Mouse (Mus musculus) forebrain, embryonic 16.5 days (tissue): ENCODE results near the gene Impg2. TPM values are rescaled to one million over a fixed set of nuclear protein-coding genes. Genes with fewer than 3 reads are reported as not detected.

ENCODE experiments used
- ATAC-seq: fragments of 200-750 bp; cut with Nextera tagmentation; 2 replicates; pipeline ENCODE4 v1.8.0; 2017; ENCODE audit warnings: mild to moderate bottlenecking, moderate library complexity
- H3K27ac ChIP-seq: fragments of 300-500 bp; sonication (generic); 2 replicates; pipeline ENCODE4 v1.5.1; 2014; ENCODE audit warnings: low read length, control low read depth
- H3K27me3 ChIP-seq: fragments of 300-500 bp; sonication (generic); replicated peaks from 2 replicates; pipeline ENCODE4 v1.6.1; 2014; ENCODE audit warnings: low read length; ENCODE audit not compliant: control insufficient read depth, insufficient read depth
- H3K36me3 ChIP-seq: fragments of 300-500 bp; sonication (generic); 2 replicates; pipeline ENCODE4 v1.6.1; 2014; ENCODE audit not compliant: control insufficient read depth, insufficient read depth
- H3K4me1 ChIP-seq: fragments of 300-500 bp; sonication (generic); replicated peaks from 2 replicates; pipeline ENCODE4 v1.6.1; 2014; ENCODE audit warnings: low read length; ENCODE audit not compliant: control insufficient read depth, insufficient read depth
- H3K4me2 ChIP-seq: fragments of 300-500 bp; sonication (generic); 2 replicates; pipeline ENCODE4 v1.6.1; 2014; ENCODE audit warnings: mild to moderate bottlenecking, low read length, control low read depth
- H3K4me3 ChIP-seq: fragments of 300-500 bp; sonication (generic); replicated peaks from 2 replicates; pipeline ENCODE4 v1.5.1; 2014; ENCODE audit warnings: mild to moderate bottlenecking, low read length, control low read depth
- H3K9ac ChIP-seq: fragments of 300-500 bp; sonication (generic); replicated peaks from 2 replicates; pipeline ENCODE4 v1.6.1; 2014; ENCODE audit warnings: low read depth, low read length, control low read depth
- H3K9me3 ChIP-seq: fragments of 300-500 bp; sonication (generic); 2 replicates; pipeline ENCODE4 v1.6.1; 2016; ENCODE audit warnings: low read length; ENCODE audit not compliant: control insufficient read depth
- WGBS: fragments of 180-500 bp; shearing (Covaris S2); extraction: QIAGEN DNeasy Blood & Tissue Kit; methylation state at CpG from one replicate; pipeline ENCODE4 v1.1.7; 2014; 5-methylcytosine and 5-hydroxymethylcytosine counted together
- polyA plus RNA-seq: library from polyadenylated mRNA; unstranded; fragments of >200 nt; fragmentation: Nextera tagmentation; extraction: Ambion mirVana; gene quantifications from 2 replicates; pipeline ENCODE4 v1.2.1, GENCODE M21; 2015

Impg2 gene
- polyA plus RNA-seq, 1 experiment from 2014 or later: 0.23 TPM

DNA sequence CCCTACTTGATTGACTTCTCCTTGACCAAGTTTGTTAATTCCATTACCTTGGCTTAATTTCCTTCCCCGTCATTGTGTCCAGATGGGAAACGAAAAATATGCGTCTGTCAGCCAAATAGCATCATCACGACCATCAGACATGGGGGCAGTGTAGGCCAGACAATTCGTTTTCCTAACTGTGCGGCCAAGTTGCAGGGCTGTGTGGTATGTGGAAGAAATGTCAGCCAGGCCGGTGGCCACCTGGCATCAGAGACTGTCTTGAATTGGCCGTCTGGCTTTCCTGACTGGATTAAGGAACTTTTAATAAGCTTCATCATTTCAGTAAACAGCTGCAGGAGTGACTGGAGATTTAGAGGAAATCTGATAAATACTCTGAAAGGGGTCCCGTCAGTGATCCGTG lies 28.6 kb downstream of the Impg2 start:
- no peak overlapping the region for H3K4me3 ChIP-seq
- H3K4me1 ChIP-seq: no peaks in the 10 kb centered on the region
- no peaks in the 10 kb centered on the region for H3K36me3 ChIP-seq
- H3K4me2 ChIP-seq: no peak overlapping the region
- no peak overlapping the region for H3K9ac ChIP-seq
- 85% methylated on average over 10 of the region's 10 CpGs for WGBS
- H3K27ac ChIP-seq: no peak overlapping the region
- H3K27me3 ChIP-seq: no peaks in the 10 kb centered on the region
- H3K9me3 ChIP-seq: no peaks in the 10 kb centered on the region
- ATAC-seq: no peak

DNA sequence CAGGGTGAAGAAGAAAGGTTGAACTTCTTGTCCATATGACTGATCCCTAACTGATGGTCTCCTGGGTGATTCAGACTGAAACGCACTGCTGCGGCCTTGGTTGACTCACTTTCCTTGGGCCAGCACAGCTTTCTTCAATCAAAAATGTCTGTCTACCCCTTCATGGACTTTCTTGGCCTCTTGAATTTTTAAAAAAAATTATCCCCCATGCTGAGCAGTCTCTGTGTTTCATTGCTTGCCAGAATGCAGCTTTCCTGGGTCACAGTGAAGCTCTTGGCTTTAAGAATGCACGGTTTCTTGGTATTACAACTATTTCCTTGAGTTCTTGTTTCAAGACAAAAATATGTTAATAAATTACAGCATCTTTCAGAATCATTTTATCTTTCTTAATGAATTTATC lies 41.9 kb downstream of the Impg2 start:
- Histone ChIP-seq H3K9me3 (no peaks in the 10 kb centered on the region), H3K36me3 (no peaks in the 10 kb centered on the region), H3K4me3 (no peak overlapping the region), H3K4me2 (no peak overlapping the region), H3K27me3 (no peaks in the 10 kb centered on the region), H3K4me1 (no peaks in the 10 kb centered on the region), H3K27ac (no peak overlapping the region), H3K9ac (no peak overlapping the region)
- 97% methylated on average over 3 of the region's 3 CpGs for WGBS
- ATAC-seq: no peak

DNA sequence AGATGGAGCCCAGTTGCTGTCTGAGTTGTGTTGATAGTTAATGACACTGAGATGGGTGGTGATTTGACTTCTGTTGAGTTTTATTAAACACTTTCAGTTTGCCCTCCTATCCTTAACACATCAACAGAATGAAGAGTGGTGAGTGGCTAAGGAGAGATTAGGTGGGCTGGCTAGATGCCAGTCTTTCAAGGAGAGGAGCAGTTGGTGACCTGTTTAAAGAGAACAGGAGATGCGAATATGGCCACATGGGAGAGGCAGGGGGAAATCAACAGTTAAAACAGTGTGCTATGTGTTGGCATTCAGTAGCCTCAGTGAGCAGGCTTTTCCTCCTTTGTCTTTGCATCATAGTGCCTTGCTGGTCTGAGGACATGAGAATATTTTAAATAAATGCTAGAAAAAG lies 69.8 kb downstream of the Impg2 start:
- Histone ChIP-seq H3K27ac (no peak overlapping the region), H3K4me2 (no peak overlapping the region), H3K4me3 (no peak overlapping the region), H3K9me3 (no peaks in the 10 kb centered on the region), H3K9ac (no peak overlapping the region), H3K4me1 (no peaks in the 10 kb centered on the region), H3K27me3 (no peaks in the 10 kb centered on the region), H3K36me3 (no peaks in the 10 kb centered on the region)
- 71% methylated on average over 1 of the region's 1 CpGs for WGBS
- ATAC-seq: no peak

DNA sequence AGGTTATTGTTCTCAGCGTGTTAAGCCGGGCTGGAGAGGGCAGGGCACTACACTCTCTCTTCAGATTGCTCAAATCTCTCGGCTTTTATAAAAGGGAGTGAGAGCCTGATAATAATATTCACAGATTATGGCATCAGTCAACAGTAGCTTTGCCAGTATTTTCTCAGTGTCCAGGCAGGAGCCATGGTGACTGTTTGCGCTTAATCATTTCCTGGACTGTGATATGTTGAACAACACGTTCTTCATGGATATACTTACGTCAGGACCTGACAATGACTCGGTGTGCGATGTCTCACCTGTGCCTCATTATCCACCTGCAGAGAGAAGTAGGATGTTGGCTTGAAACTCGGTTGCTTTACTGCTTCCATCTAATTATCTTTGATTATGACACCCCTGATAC lies 74.9 kb downstream of the Impg2 start:
- no peak overlapping the region for H3K9ac ChIP-seq
- 82% methylated on average over 9 of the region's 9 CpGs for WGBS

DNA sequence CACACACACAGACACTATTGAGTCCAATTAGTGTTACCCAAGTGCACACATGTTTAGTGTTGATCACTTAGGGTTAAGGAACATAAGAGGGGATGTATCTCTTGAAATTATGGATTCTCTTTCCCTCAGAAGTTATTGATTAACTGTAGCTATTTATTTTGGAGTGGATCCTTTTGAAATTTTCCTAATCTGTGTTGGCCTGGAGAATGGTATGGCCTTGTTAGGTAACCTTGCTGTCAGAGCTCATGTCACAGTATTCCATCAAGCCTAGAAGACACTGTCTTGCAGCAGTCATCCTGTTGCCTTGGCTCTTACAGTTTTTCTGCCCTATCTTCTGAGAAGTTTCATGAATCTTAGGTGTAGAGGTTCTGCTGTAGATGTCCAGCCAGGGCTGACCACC lies 75.6 kb downstream of the Impg2 start:
- Histone ChIP-seq H3K36me3 (no peaks in the 10 kb centered on the region), H3K27ac (no peak overlapping the region), H3K9me3 (no peaks in the 10 kb centered on the region), H3K27me3 (no peaks in the 10 kb centered on the region), H3K4me2 (no peak overlapping the region), H3K4me1 (no peaks in the 10 kb centered on the region), H3K9ac (no peak overlapping the region), H3K4me3 (no peak overlapping the region)
- no peak for ATAC-seq

More for the DNA sequence above, 74.9 kb downstream of the Impg2 start:
- Histone ChIP-seq H3K27me3 (no peaks in the 10 kb centered on the region), H3K27ac (no peak overlapping the region), H3K9me3 (no peaks in the 10 kb centered on the region), H3K4me1 (no peaks in the 10 kb centered on the region), H3K4me2 (no peak overlapping the region), H3K4me3 (no peak overlapping the region), H3K36me3 (no peaks in the 10 kb centered on the region)
- no peak for ATAC-seq

DNA sequence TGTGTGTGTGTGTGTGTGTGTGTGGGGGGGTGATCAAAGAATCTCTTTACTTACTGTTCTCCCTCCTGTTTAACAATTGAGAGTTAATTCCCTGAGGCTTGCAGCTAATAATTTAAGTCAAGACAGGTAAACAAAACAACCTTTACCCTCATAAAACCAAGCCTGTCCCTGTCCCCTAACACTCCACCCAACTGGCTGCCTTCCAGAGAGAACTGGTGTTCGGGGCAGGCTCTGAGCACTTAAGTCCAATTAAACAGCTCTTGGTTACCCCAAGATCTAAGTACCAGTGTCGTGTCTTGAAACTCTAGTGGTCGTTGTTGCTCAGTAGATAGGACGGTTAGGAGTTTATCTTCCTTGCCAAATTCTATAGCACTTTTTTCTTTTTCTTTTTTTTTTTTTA lies 77.2 kb downstream of the Impg2 start:
- Histone ChIP-seq H3K4me1 (no peaks in the 10 kb centered on the region), H3K9ac (no peak overlapping the region), H3K4me2 (no peak overlapping the region), H3K27ac (no peak overlapping the region), H3K9me3 (no peaks in the 10 kb centered on the region), H3K4me3 (no peak overlapping the region), H3K36me3 (no peaks in the 10 kb centered on the region), H3K27me3 (no peaks in the 10 kb centered on the region)
- ATAC-seq: no peak
- WGBS: 81% methylated on average over 4 of the region's 4 CpGs

DNA sequence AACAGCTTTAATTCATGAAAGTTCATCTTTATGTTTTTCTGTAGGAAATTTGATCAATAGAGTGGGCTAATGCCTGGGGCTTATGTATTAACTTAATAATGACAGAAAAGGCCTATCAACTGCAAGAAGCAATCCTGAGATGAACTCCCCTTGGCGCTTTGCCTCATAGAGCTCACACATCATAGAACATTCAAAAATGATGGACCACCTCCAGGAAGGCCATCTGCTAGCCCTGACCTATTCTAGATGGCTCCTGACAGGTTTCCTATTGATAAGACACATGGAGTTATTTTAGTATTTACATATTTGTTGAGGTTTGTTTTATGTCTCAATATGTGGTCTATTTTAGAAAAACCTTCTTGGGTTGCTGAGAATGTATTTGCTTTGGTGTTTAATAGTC lies 79.2 kb downstream of the Impg2 start:
- ATAC-seq: no peak
- H3K27me3 ChIP-seq: no peaks in the 10 kb centered on the region
- H3K4me1 ChIP-seq: no peaks in the 10 kb centered on the region
- no peaks in the 10 kb centered on the region for H3K36me3 ChIP-seq
- 91% methylated on average over 1 of the region's 1 CpGs for WGBS
- no peak overlapping the region for H3K4me3 ChIP-seq
- no peak overlapping the region for H3K27ac ChIP-seq
- no peak overlapping the region for H3K4me2 ChIP-seq
- H3K9ac ChIP-seq: no peak overlapping the region
- no peaks in the 10 kb centered on the region for H3K9me3 ChIP-seq

DNA sequence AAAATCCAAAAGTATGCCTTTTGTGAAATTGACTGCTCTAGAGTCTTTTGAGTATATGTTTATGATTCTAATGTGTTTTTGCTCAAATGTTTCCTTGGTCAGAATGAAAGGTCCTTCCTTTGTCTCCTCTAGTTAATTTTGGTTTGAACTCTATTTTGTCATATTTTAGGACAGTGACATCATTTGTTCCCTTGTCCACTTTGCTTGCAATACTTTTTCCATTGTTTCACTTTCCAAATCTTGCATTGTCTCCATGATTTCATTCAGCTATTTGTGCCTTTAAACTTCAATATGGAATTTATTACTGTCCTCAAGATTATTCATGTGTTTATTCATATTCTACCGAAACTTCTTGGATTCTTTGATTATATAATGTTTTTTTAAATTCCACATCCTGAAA lies 79.8 kb downstream of the Impg2 start:
- ATAC-seq: no peak
- Histone ChIP-seq H3K27me3 (no peaks in the 10 kb centered on the region), H3K9ac (no peak overlapping the region), H3K4me3 (no peak overlapping the region), H3K27ac (no peak overlapping the region), H3K4me1 (no peaks in the 10 kb centered on the region), H3K9me3 (no peaks in the 10 kb centered on the region), H3K4me2 (no peak overlapping the region), H3K36me3 (no peaks in the 10 kb centered on the region)
- 92% methylated on average over 1 of the region's 1 CpGs for WGBS

DNA sequence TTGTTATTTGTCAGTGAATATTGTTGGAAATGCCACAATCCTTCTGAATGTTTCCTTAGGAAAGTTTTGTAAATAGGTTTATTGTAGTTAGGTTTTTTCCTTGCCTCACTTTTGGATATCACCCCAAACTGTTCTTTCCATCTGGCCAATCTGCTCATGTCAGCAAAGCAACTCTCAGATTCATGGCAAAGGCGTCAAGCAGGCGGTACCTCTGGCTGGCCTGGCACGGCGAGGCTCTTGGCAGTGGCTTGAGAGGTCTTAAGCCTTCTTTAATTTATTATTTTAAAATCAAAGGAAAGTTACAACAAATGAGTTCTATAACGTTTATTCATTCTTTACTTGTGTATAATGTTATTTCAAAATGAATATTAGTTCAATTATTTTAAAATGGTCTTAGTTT lies 82.0 kb downstream of the Impg2 start:
- H3K27ac ChIP-seq: no peak overlapping the region
- H3K4me3 ChIP-seq: no peak overlapping the region
- 58% methylated on average over 5 of the region's 5 CpGs for WGBS

DNA sequence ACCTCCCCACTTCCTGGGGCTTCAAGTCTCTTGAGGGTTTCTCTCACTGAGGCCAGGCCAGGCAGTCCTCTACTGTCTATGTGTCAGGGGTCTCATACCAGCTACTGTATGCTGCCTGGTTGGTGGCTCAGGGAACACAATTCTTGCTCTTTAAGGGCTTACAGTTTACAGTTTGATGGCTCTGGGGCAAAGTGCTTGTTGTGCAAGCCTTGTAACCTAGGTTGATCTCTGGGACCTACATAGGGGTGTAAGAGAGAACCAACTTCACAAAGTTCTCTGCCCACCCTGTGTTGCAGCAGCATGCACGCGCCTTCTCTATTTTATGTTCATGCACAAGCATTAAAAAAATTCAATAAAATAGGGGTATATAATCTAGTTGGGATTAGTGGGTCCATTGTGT lies 82.9 kb downstream of the Impg2 start:
- Histone ChIP-seq H3K4me3 (no peak overlapping the region), H3K27ac (no peak overlapping the region), H3K9me3 (no peaks in the 10 kb centered on the region), H3K36me3 (no peaks in the 10 kb centered on the region), H3K4me1 (no peaks in the 10 kb centered on the region), H3K4me2 (no peak overlapping the region), H3K9ac (no peak overlapping the region), H3K27me3 (no peaks in the 10 kb centered on the region)
- ATAC-seq: no peak
- 97% methylated on average over 2 of the region's 2 CpGs for WGBS

More for the DNA sequence above, 82.0 kb downstream of the Impg2 start:
- no peaks in the 10 kb centered on the region for H3K4me1 ChIP-seq
- H3K27me3 ChIP-seq: no peaks in the 10 kb centered on the region
- H3K9me3 ChIP-seq: no peaks in the 10 kb centered on the region
- no peak for ATAC-seq
- no peak overlapping the region for H3K4me2 ChIP-seq
- no peaks in the 10 kb centered on the region for H3K36me3 ChIP-seq
- no peak overlapping the region for H3K9ac ChIP-seq
